Mouse (Mus musculus): ENCODE measurements at regions not wholly inside any gene's neighbourhood (a gene's known extent, or its start where the extent isn't known, plus 50 kb on each side); places are given as distances from the start of the nearest gene placed in this dataset.
A peak's percentile ranks its signal among the peaks of the same experiment; 100 is the strongest.

DNA sequence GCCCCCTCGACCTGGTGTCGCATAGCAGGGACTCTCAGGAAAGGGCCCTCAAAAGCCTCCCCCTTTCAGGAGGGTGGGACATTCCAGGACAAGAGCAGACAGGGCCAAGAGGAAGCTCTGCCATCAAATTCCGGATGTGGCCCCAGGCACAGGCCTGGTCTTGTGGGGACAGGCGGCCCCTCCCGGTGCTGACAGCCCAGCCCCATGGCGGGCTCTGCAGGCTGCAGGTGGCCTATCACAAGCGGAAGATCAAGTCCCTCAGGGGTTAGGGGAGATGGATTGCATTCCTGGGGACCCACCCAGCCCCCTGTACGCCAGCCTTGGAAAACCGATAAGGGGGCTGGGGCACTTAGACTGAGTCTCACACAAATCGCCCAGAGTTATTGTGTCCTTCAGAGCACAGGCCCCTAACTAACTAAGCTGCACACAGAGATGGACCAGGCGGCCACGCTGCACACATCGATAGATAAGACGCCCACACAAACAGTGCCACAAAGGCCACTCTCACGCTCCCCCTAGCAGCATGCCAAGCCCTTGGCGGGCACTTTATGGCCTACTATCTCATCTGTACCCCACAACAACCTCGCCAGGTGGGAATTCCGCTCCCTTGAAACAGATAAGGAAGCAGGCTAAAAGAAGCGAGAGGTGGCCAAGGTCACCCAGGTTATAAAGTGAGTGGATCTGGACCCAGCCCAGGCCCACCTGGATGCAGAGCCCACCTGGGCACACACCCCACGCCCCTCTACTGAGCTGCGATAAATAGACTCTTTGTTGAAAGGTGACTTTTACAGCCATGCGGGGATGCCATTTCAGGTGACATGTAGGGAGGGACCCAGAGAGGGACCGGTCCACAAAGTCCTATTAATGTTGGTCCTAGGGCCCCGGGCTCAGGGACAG lies 55.5 kb downstream of the Gm5294 start:
- H3K4me3 ChIP-seq (ENCODE audit: low read length) = no peak overlapping the region
- WGBS = 55% methylated on average over 24 of the region's 24 CpGs
- no peaks in the 10 kb centered on the region for H3K27me3 ChIP-seq (ENCODE audit: control insufficient read depth, insufficient read depth, low read length)
- 0 out of 2 replicates have a peak, but pooled peaks have one; percentile 32 for ATAC-seq (ENCODE audit: low FRiP score, low TSS enrichment)
- H3K4me1 ChIP-seq (ENCODE audit: control insufficient read depth, insufficient read depth, low read length) = peaks cover 6% of the 10 kb centered on the region; the same call in 1 of the 2 replicates
- H3K4me2 ChIP-seq (replicated peaks; ENCODE audit: low read depth, low read length) = no peak overlapping the region
- H3K27ac ChIP-seq (ENCODE audit: low read depth, low read length) = no peak overlapping the region
- no peaks in the 10 kb centered on the region for H3K36me3 ChIP-seq (ENCODE audit: control insufficient read depth, insufficient read depth, low read length)
- no peak overlapping the region for H3K9ac ChIP-seq (ENCODE audit: low read depth, low read length)
- no peaks in the 10 kb centered on the region for H3K9me3 ChIP-seq (ENCODE audit: control insufficient read depth, low read length)

DNA sequence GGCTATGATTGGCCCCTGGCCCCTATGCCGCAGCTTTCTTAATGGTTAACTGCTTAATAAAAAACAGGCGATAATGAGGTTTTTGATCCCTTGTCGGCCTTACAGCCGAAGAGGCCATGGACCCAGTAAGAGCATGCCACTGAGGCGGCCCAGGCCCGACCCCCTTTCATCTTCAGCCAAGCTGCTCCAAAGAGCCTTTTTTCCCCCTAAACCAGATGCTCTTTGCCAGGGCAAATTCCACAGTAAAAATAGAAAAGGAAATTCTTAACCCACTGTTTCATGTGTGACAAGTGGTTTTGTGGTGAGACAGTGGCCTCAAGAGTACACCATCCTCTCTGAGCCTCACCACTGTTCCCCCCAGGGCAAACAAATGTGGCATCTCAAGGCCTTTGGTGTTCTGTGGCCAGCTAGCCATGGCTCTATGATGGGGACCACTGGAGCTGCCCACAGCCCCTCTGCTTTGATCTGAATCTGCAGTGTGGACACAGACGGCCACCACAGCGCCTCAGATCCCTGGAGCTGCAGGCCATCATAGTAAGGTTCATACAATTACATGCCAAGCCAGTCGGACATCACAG lies 61.9 kb downstream of the Gm5294 start:
- no peaks in the 10 kb centered on the region for H3K36me3 ChIP-seq (ENCODE audit: control insufficient read depth, insufficient read depth, low read length)
- no peak overlapping the region for H3K27ac ChIP-seq (ENCODE audit: low read depth, low read length)
- no peaks in the 10 kb centered on the region for H3K9me3 ChIP-seq (ENCODE audit: control insufficient read depth, low read length)
- whole genome bisulfite sequencing = 62% methylated on average over 9 of the region's 9 CpGs
- H3K27me3 ChIP-seq (ENCODE audit: control insufficient read depth, insufficient read depth, low read length) = no peaks in the 10 kb centered on the region
- H3K4me1 ChIP-seq (ENCODE audit: control insufficient read depth, insufficient read depth, low read length) = no peaks in the 10 kb centered on the region
- H3K4me2 ChIP-seq (replicated peaks; ENCODE audit: low read depth, low read length) = no peak overlapping the region
- ATAC-seq (ENCODE audit: low FRiP score, low TSS enrichment) = no peak
- H3K4me3 ChIP-seq (ENCODE audit: low read length) = no peak overlapping the region
- H3K9ac ChIP-seq (ENCODE audit: low read depth, low read length) = no peak overlapping the region

DNA sequence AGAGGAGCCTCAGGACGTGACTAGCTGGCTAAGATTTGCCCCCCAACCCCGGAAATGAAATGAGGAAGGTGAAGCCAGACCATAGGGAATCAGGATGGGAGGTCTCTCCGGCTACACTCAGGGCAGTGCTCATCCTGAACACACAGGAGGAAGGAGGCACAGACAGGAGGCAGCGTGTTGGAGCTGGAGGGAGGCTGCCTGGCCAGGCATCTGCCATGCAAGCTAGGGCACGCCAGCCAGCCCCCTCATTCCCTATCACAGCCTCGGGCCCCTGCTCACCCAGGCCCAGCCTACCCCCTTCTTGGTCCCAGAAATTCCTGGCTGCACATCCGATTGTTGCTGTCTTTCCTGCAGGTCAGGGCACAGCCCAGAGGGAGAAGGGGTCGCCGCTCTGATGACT lies 63.7 kb downstream of the Gm5294 start:
- no peaks in the 10 kb centered on the region for H3K36me3 ChIP-seq (ENCODE audit: control insufficient read depth, insufficient read depth, low read length)
- H3K4me3 ChIP-seq (ENCODE audit: low read length) = no peak overlapping the region
- no peaks in the 10 kb centered on the region for H3K4me1 ChIP-seq (ENCODE audit: control insufficient read depth, insufficient read depth, low read length)
- ATAC-seq (ENCODE audit: low FRiP score, low TSS enrichment) = no peak
- no peak overlapping the region for H3K27ac ChIP-seq (ENCODE audit: low read depth, low read length)
- WGBS = 64% methylated on average over 9 of the region's 9 CpGs
- H3K27me3 ChIP-seq (ENCODE audit: control insufficient read depth, insufficient read depth, low read length) = no peaks in the 10 kb centered on the region
- no peaks in the 10 kb centered on the region for H3K9me3 ChIP-seq (ENCODE audit: control insufficient read depth, low read length)
- H3K9ac ChIP-seq (ENCODE audit: low read depth, low read length) = no peak overlapping the region
- no peak overlapping the region for H3K4me2 ChIP-seq (replicated peaks; ENCODE audit: low read depth, low read length)

DNA sequence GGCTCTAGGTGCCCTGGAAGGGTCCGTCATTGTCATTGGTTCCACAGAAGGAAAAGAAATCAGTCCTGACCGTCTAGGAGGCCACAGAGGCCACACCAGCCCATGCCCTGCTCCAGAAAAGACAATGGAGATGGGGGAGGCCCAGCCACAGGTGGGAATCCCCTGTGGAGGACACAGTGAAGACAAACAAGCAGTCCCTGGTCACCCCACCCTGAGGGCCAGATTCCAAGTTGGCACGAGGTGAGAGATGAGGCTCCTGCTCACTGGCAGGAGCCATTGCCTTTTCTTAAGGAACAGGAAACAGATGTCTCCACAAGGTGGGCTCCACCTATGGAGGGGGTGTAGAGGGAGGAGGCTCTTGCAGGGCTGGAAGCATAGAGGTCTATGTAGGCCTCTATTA lies 66.0 kb downstream of the Gm5294 start:
- Histone ChIP-seq H3K9ac (ENCODE audit: low read depth, low read length) (no peak overlapping the region), H3K4me3 (ENCODE audit: low read length) (no peak overlapping the region), H3K27me3 (ENCODE audit: control insufficient read depth, insufficient read depth, low read length) (no peaks in the 10 kb centered on the region), H3K27ac (ENCODE audit: low read depth, low read length) (no peak overlapping the region), H3K4me1 (ENCODE audit: control insufficient read depth, insufficient read depth, low read length) (no peaks in the 10 kb centered on the region), H3K9me3 (ENCODE audit: control insufficient read depth, low read length) (no peaks in the 10 kb centered on the region), H3K4me2 (replicated peaks; ENCODE audit: low read depth, low read length) (no peak overlapping the region), H3K36me3 (ENCODE audit: control insufficient read depth, insufficient read depth, low read length) (no peaks in the 10 kb centered on the region)
- ATAC-seq (ENCODE audit: low FRiP score, low TSS enrichment) = no peak
- 78% methylated on average over 3 of the region's 3 CpGs for whole genome bisulfite sequencing

DNA sequence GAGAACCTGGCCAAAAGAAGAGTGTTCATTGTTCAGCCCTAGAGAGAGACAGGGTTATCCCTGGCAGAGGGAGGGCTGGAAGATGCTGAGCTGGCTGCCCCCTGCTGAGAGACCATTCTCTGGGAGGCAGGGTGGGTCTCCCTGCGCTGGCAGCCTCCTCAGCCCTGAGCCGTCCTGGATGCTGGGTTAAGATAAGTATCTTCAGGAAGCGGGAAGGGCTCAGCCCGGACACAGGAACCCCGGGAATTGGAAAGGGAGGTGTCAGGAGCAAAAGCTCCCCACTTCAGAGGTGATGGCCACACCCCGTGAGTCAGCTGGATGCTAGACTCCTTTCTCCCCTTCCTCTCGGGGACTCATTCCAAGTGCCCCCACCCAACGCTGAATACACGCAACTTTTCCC lies 68.9 kb downstream of the Gm5294 start:
- Histone ChIP-seq H3K4me3 (ENCODE audit: low read length) (no peak overlapping the region), H3K27me3 (ENCODE audit: control insufficient read depth, insufficient read depth, low read length) (no peaks in the 10 kb centered on the region), H3K36me3 (ENCODE audit: control insufficient read depth, insufficient read depth, low read length) (no peaks in the 10 kb centered on the region), H3K4me2 (replicated peaks; ENCODE audit: low read depth, low read length) (no peak overlapping the region), H3K27ac (ENCODE audit: low read depth, low read length) (no peak overlapping the region), H3K9ac (ENCODE audit: low read depth, low read length) (no peak overlapping the region), H3K4me1 (ENCODE audit: control insufficient read depth, insufficient read depth, low read length) (no peaks in the 10 kb centered on the region), H3K9me3 (ENCODE audit: control insufficient read depth, low read length) (no peaks in the 10 kb centered on the region)
- 61% methylated on average over 9 of the region's 9 CpGs for whole genome bisulfite sequencing
- ATAC-seq (ENCODE audit: low FRiP score, low TSS enrichment) = no peak

DNA sequence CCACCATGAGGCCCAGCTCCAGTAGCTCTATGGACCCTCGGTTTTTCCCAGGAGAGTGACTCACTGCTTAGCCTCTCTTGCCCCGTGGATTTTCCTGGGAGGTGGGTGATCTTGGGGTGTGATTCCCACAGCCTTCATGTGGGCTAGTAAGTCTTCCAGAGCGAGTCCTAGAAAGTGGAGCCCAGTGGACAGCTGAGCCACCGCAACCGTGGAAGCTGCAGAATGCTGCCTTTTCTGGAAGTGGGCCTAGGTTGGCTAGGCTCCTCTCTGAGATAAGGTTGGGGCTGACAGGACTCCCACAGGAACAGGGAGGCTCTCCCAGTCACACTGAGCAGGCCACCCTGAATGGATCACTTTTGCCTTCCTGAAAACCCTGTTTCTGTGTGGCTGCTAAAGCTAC lies 69.9 kb downstream of the Gm5294 start:
- H3K4me3 ChIP-seq (ENCODE audit: low read length) = no peak overlapping the region
- no peaks in the 10 kb centered on the region for H3K4me1 ChIP-seq (ENCODE audit: control insufficient read depth, insufficient read depth, low read length)
- H3K36me3 ChIP-seq (ENCODE audit: control insufficient read depth, insufficient read depth, low read length) = no peaks in the 10 kb centered on the region
- no peak for ATAC-seq (ENCODE audit: low FRiP score, low TSS enrichment)
- WGBS = 79% methylated on average over 5 of the region's 5 CpGs
- no peaks in the 10 kb centered on the region for H3K9me3 ChIP-seq (ENCODE audit: control insufficient read depth, low read length)
- H3K27ac ChIP-seq (ENCODE audit: low read depth, low read length) = no peak overlapping the region
- H3K27me3 ChIP-seq (ENCODE audit: control insufficient read depth, insufficient read depth, low read length) = no peaks in the 10 kb centered on the region
- no peak overlapping the region for H3K4me2 ChIP-seq (replicated peaks; ENCODE audit: low read depth, low read length)
- H3K9ac ChIP-seq (ENCODE audit: low read depth, low read length) = no peak overlapping the region

DNA sequence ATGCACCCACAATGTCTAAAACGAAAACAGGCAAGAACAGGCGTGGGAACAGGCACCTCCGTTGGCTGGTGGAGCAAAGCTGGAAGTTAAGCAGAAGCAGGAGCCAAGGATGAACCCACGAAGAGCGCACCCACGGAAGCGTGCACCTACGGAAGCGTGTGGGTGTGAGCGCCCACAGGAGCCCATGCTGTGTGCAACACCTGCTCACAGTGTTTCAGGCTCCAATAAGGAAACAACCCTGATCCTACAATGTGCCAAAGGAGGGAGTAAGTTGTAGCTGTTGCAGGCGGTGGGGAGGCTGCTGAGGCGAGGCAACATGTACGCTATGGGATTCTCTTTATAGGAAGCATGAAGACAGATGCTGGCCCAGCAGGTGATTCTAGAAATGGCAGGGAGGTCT lies 74.6 kb downstream of the Gm5294 start:
- H3K27me3 ChIP-seq (ENCODE audit: control insufficient read depth, insufficient read depth, low read length) = no peaks in the 10 kb centered on the region
- WGBS = 91% methylated on average over 13 of the region's 13 CpGs
- no peak for ATAC-seq (ENCODE audit: low FRiP score, low TSS enrichment)
- H3K27ac ChIP-seq (ENCODE audit: low read depth, low read length) = no peak overlapping the region
- no peaks in the 10 kb centered on the region for H3K4me1 ChIP-seq (ENCODE audit: control insufficient read depth, insufficient read depth, low read length)
- H3K9ac ChIP-seq (ENCODE audit: low read depth, low read length) = no peak overlapping the region
- H3K36me3 ChIP-seq (ENCODE audit: control insufficient read depth, insufficient read depth, low read length) = no peaks in the 10 kb centered on the region
- H3K9me3 ChIP-seq (ENCODE audit: control insufficient read depth, low read length) = no peaks in the 10 kb centered on the region
- no peak overlapping the region for H3K4me3 ChIP-seq (ENCODE audit: low read length)
- no peak overlapping the region for H3K4me2 ChIP-seq (replicated peaks; ENCODE audit: low read depth, low read length)

DNA sequence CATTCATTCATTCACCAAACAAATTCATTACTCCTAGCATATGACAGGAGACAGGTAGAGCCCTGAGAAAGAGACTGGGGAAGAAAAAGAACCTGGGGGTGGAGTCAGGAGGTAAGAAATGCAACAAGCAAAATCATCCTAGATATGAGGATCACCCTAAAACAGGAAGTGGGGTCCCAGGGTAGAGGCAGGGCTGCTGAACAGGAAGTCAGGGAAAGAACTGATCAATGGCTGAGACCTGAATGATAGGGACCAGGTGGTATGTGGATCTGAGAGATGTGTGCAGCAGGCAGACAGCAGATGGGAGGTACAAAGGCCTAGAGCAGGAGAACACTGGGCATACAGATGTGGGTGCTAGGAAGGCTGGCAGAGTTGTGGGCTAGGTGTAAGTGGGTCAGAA lies 77.4 kb downstream of the Gm5294 start:
- no peak overlapping the region for H3K4me2 ChIP-seq (replicated peaks; ENCODE audit: low read depth, low read length)
- H3K36me3 ChIP-seq (ENCODE audit: control insufficient read depth, insufficient read depth, low read length) = no peaks in the 10 kb centered on the region
- no peak overlapping the region for H3K9ac ChIP-seq (ENCODE audit: low read depth, low read length)
- no peaks in the 10 kb centered on the region for H3K9me3 ChIP-seq (ENCODE audit: control insufficient read depth, low read length)
- no peaks in the 10 kb centered on the region for H3K27me3 ChIP-seq (ENCODE audit: control insufficient read depth, insufficient read depth, low read length)
- H3K4me3 ChIP-seq (ENCODE audit: low read length) = no peak overlapping the region
- H3K27ac ChIP-seq (ENCODE audit: low read depth, low read length) = no peak overlapping the region
- H3K4me1 ChIP-seq (ENCODE audit: control insufficient read depth, insufficient read depth, low read length) = no peaks in the 10 kb centered on the region
- no peak for ATAC-seq (ENCODE audit: low FRiP score, low TSS enrichment)

DNA sequence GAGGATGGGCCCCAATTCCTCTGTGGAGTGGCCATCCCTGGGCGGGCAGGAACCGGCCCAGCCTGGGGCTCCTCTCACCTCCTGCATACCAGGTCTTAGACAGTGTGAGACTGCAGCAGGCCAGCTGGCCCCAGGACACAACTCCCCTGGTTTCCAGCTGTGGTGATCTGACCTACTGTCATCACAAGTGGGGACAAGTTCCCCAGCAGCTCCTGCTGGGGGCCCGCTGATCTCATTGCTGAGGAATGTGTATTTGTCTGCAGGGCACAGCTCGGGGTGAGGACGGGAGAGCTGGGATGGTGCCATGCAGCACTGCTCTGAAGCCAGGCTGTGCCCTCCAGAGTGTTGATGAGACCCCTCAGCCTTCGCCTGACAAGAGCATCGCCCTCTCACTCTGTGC lies 78.6 kb downstream of the Gm5294 start:
- Histone ChIP-seq H3K9ac (ENCODE audit: low read depth, low read length) (no peak overlapping the region), H3K27me3 (ENCODE audit: control insufficient read depth, insufficient read depth, low read length) (no peaks in the 10 kb centered on the region), H3K27ac (ENCODE audit: low read depth, low read length) (no peak overlapping the region), H3K4me2 (replicated peaks; ENCODE audit: low read depth, low read length) (no peak overlapping the region), H3K9me3 (ENCODE audit: control insufficient read depth, low read length) (no peaks in the 10 kb centered on the region), H3K36me3 (ENCODE audit: control insufficient read depth, insufficient read depth, low read length) (no peaks in the 10 kb centered on the region), H3K4me1 (ENCODE audit: control insufficient read depth, insufficient read depth, low read length) (no peaks in the 10 kb centered on the region), H3K4me3 (ENCODE audit: low read length) (no peak overlapping the region)
- ATAC-seq (ENCODE audit: low FRiP score, low TSS enrichment) = 0 out of 2 replicates have a peak, but pooled peaks have one; percentile 32
- 38% methylated on average over 7 of the region's 7 CpGs for WGBS
